In the genomic region with DNA sequence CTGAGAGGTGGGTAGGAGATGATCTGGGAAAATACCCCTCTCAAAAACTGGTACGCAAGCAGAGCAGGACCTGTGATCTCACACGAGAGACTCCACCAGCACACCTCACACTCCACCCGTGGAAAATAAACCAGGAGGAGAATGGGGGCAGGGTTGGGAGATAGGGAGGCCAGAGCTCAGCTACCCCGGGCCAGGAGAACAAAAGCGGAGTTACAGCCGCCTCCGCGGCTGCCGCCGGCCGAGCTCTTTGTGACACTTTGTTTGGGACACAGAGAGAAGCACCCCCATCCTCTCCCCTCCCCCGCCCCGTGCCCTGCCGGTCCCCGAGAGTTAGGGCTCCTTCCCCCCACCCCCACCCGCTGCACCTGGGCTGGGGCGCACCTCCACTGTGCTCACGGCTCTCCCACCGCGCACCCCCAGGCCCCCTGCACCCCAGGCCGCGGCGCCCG, we compare ENCODE assay signal across 8 mouse cellular contexts. TPM values are rescaled to one million over a fixed set of nuclear protein-coding genes. Genes with fewer than 3 reads are reported as not detected.
A peak's percentile ranks its signal among the peaks of the same experiment; 100 is the strongest.
DNase-seq lines count a peak whose midpoint lies in the region; ATAC-seq and TF ChIP-seq lines count a peak whose summit lies in the region.

No protein-coding gene starts in this region.

- peak overlapping the region; percentile 92 for H3K4me3 ChIP-seq in heart, embryonic 12.5 days
- peak overlapping the region; percentile 62 for H3K4me3 ChIP-seq in limb, embryonic 14.5 days (replicated peaks; ENCODE audit: low read length)

- peak overlapping the region; percentile 86 for H3K4me2 ChIP-seq in heart, embryonic 12.5 days
- H3K4me2 ChIP-seq in limb, embryonic 14.5 days (replicated peaks; ENCODE audit: low read depth, low read length, severe bottlenecking) = peak overlapping the region; percentile 71

- ATAC-seq in heart, embryonic 12.5 days (ENCODE audit: insufficient number of reproducible peaks, low FRiP score) = peak; percentile 26
- ATAC-seq in limb, embryonic 14.5 days (ENCODE audit: low FRiP score, low read depth) = peak; percentile 35; the same call in 1 of the 2 replicates
- ATAC-seq in frontal cortex, adult (ENCODE audit: low TSS enrichment) = no peak

- no peak for TF ChIP-seq POLR2A in limb, embryonic 14.5 days (IDR thresholded peaks at IDR 0.05; ENCODE audit: borderline replicate concordance, extremely low read depth, insufficient read depth, insufficient read length)

- peak overlapping the region; percentile 97 for H3K9ac ChIP-seq in heart, embryonic 12.5 days
- H3K9ac ChIP-seq in limb, embryonic 14.5 days (ENCODE audit: low read depth, low read length, severe bottlenecking) = peak overlapping the region; percentile 80

- no peaks in the 10 kb centered on the region for H3K27me3 ChIP-seq in heart, embryonic 12.5 days (replicated peaks)
- no peaks in the 10 kb centered on the region for H3K27me3 ChIP-seq in limb, embryonic 14.5 days (ENCODE audit: control insufficient read depth, insufficient read depth, low read length)

- peaks cover 78% of the 10 kb centered on the region for H3K4me1 ChIP-seq in heart, embryonic 12.5 days (replicated peaks)
- H3K4me1 ChIP-seq in limb, embryonic 14.5 days (ENCODE audit: control insufficient read depth, insufficient read depth, low read length) = peaks cover 35% of the 10 kb centered on the region

- H3K27ac ChIP-seq in heart, embryonic 12.5 days (ENCODE audit: poor library complexity, severe bottlenecking) = peak overlapping the region; percentile 99
- H3K27ac ChIP-seq in limb, embryonic 14.5 days (replicated peaks; ENCODE audit: low read depth, low read length) = peak overlapping the region; percentile 90

- DNase-seq in ovary, postnatal 36 days (ENCODE audit: low spot score) = peak; percentile 48
- DNase-seq in ovary, postnatal 10 days (ENCODE audit: low spot score) = no peak
- peak; percentile 64 for DNase-seq in cerebellum, adult 8-10 months
- no peak for DNase-seq in limb, embryonic 14.5 days (ENCODE audit: low spot score)
- DNase-seq in neural tube, embryonic 10.5 days (ENCODE audit: extremely low spot score, low spot score) = peak; percentile 70
- no peak for DNase-seq in c-Kit-positive CD71-positive TER-119-positive erythroid progenitor cells, embryonic 14.5 days (ENCODE audit: low spot score)

- H3K36me3 ChIP-seq in heart, embryonic 12.5 days = peaks cover 8% of the 10 kb centered on the region
- peaks cover 4% of the 10 kb centered on the region; the same call in 1 of the 2 replicates for H3K36me3 ChIP-seq in limb, embryonic 14.5 days (ENCODE audit: control insufficient read depth, insufficient read depth, low read length)

- H3K9me3 ChIP-seq in heart, embryonic 12.5 days (replicated peaks) = no peaks in the 10 kb centered on the region
- no peaks in the 10 kb centered on the region for H3K9me3 ChIP-seq in limb, embryonic 14.5 days (ENCODE audit: control insufficient read depth, low read length)

- 2% methylated on average over 16 of the region's 24 CpGs for WGBS in heart, embryonic 12.5 days
- 4% methylated on average over 13 of the region's 24 CpGs for WGBS in limb, embryonic 14.5 days

RNA-seq across cellular contexts. Expression of gene Tmem253, which starts 1.7 kb away (rescaled TPM):
- polyA plus RNA-seq in heart, embryonic 12.5 days (2016; fragmentation: Nextera tagmentation; extraction: Ambion mirVana) = 0.50 and 0.80 TPM in 2 replicates
- polyA plus RNA-seq in limb, embryonic 14.5 days (2012; rRNA removed) = 0.99 and 1.3 TPM in 2 replicates
- polyA plus RNA-seq in limb, embryonic 14.5 days (2014; fragmentation: Nextera tagmentation; extraction: Ambion mirVana) = 0.28 and 0.81 TPM in 2 replicates

RNA-seq across cellular contexts. Expression of gene Zfp219, which starts 6.7 kb away (rescaled TPM):
- 21.5 and 23.6 TPM in 2 replicates for polyA plus RNA-seq in heart, embryonic 12.5 days (2016; fragmentation: Nextera tagmentation; extraction: Ambion mirVana)
- 89.4 and 126 TPM in 2 replicates for polyA plus RNA-seq in limb, embryonic 14.5 days (2012; rRNA removed)
- 30.3 and 37.5 TPM in 2 replicates for polyA plus RNA-seq in limb, embryonic 14.5 days (2014; fragmentation: Nextera tagmentation; extraction: Ambion mirVana)

RNA-seq across cellular contexts. Expression of gene Olfr221, which starts 28.5 kb away (rescaled TPM):
- polyA plus RNA-seq in heart, embryonic 12.5 days (2016; fragmentation: Nextera tagmentation; extraction: Ambion mirVana) = not detected in 2 replicates
- polyA plus RNA-seq in limb, embryonic 14.5 days (2012; rRNA removed) = not detected in 2 replicates
- polyA plus RNA-seq in limb, embryonic 14.5 days (2014; fragmentation: Nextera tagmentation; extraction: Ambion mirVana) = not detected in 2 replicates

RNA-seq across cellular contexts. Expression of gene Arhgef40, which starts 29.3 kb away (rescaled TPM):
- polyA plus RNA-seq in heart, embryonic 12.5 days (2016; fragmentation: Nextera tagmentation; extraction: Ambion mirVana) = 104 and 111 TPM in 2 replicates
- 220 and 277 TPM in 2 replicates for polyA plus RNA-seq in limb, embryonic 14.5 days (2012; rRNA removed)
- 143 and 160 TPM in 2 replicates for polyA plus RNA-seq in limb, embryonic 14.5 days (2014; fragmentation: Nextera tagmentation; extraction: Ambion mirVana)

Comparison
In these comparisons a context has a peak if more than half of its experiments do, and no peak if none do; other contexts are left out.
1. DNase-seq: peak in ovary, postnatal 36 days (single experiment), cerebellum, adult 8-10 months (single experiment) and neural tube, embryonic 10.5 days (single experiment); none in ovary, postnatal 10 days (single experiment), limb, embryonic 14.5 days (single experiment) and c-Kit-positive CD71-positive TER-119-positive erythroid progenitor cells, embryonic 14.5 days (single experiment).